Mouse (Mus musculus): ENCODE results near the gene Ccdc8.

Ccdc8 gene

GRCm38 (mm10) chr7:17009326-17010009, 17.0 kb downstream of the Ccdc8 start:
- in situ Hi-C loops (cut with MboI), result loop anchor here (10.0 kb wide), 1 partner anchor 55 kb away; the partner anchor contains the start of gene Hif3a

- in situ Hi-C loops (cut with MboI), result no loop called here
Measured at GRCm38 (mm10) chr7:17010010-17010347, 17.5 kb downstream of the Ccdc8 start.

DNA sequence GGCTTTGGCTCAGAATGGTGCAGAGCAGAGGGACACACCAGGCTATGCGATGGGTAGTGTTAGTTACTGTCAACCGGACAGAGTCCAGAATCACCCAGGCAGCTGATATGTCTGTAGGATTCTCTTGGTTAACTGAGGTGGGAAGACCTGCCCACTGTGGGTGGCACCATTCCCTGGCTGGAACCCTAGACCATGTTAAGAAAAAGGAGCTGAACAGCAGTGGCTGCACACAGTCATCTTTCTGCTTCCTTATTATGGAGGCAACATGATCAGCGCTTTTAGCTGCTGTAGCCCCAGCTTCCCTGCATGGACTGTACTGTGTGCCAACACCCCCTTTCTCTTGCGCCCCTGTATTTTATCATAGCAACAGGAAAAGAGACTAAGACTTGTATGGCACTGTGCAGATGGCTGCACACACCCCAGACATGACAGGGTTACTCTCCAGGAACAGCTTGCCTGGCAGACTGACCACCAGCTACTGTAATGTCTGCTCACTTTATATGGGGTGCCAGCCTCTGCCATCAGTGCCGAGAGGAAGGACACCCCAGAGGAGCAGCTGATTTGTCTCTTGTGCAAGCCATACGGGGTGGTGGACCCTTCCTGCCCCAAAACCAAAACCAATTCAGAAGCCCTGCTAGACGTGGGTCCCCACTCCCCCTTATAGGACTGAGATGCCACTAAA, 19.5 kb downstream of the Ccdc8 start:
- in situ Hi-C loops (cut with MboI), result no loop called here

DNA sequence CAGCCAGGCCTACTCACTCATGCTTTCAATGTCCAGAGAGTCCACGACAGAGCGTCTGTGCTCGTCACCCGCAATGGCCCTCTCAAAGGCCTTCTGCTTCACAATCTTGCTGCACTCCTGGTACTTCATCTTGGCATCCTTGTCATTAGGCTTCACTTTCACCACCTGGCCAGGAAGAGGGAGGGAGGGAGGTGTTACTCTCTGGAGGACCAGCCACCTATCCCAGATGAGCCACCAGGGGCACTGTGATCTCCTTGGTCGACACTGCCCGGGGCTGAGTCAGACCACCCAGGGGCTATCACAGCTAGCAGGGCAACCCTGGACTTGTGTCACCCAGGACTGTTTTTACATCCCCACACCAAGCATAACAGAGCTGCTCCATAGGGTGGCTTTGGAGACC, 22.9 kb downstream of the Ccdc8 start:
- in situ Hi-C loops (cut with MboI), result no loop called here

DNA sequence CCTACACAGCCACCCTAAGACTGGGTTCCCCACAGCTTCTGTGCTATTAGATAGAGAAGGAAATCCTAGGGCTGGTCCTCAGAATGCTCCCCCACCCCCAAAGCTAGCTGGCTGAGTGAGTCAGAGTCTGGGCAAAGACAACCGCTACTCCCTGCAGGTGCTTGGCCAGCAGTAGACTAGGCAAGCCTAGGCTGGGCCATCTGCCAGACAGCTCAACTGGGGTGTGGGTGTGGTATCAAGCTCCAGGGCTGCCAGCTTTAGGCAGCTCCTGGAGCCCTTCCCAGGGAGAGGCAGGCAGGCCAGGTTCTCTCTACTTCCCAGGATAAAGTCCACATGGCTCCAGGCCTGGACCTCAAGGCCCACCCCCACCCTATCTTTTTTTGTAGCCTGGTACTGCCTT, 24.5 kb downstream of the Ccdc8 start:
- in situ Hi-C loops (cut with MboI), result no loop called here

- in situ Hi-C loops (cut with MboI), result no loop called here
Measured at GRCm38 (mm10) chr7:17017921-17018320, 25.4 kb downstream of the Ccdc8 start.

DNA sequence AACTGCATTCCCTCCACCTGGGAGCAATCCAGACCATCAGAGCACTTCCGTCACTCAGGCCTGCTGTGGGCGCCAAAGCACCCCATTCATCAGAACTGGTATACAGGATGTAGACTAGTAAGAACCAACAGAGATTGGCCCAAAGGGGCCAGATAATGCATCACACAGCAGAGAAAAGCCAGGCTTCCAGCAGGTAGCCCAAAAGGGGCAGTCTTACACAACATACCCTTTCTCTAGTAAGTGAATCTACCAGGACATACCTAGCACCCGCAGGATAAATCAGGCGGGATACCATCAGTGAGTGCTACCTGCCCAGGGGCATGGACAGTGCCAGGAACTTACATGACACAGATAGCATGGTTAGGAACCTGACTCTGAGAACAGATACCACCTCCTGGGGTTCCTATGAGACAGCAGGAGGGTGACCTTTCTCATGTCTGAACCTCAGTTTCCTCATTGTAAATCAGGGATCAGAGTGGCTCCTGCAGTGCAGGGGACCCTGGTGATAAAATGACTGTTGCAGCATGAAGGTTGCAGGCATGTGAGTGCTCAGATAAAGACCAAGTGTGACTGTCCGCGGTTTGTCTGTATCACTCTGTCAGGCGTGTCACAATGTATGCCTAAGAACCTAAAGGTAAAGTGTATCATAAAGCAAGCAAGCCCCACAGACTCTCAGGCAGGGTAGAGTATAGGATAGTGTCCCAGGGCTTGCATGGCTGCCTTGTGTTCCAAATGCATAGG, 27.1 kb downstream of the Ccdc8 start:
- in situ Hi-C loops (cut with MboI), result no loop called here

- in situ Hi-C loops (cut with MboI), result no loop called here
Measured at GRCm38 (mm10) chr7:17022176-17022575, 29.7 kb downstream of the Ccdc8 start.

- in situ Hi-C loops (cut with MboI), result no loop called here
Measured at GRCm38 (mm10) chr7:17023701-17024100, 31.2 kb downstream of the Ccdc8 start.

- in situ Hi-C loops (cut with MboI), result no loop called here
Measured at GRCm38 (mm10) chr7:17024141-17024540, 31.6 kb downstream of the Ccdc8 start.

DNA sequence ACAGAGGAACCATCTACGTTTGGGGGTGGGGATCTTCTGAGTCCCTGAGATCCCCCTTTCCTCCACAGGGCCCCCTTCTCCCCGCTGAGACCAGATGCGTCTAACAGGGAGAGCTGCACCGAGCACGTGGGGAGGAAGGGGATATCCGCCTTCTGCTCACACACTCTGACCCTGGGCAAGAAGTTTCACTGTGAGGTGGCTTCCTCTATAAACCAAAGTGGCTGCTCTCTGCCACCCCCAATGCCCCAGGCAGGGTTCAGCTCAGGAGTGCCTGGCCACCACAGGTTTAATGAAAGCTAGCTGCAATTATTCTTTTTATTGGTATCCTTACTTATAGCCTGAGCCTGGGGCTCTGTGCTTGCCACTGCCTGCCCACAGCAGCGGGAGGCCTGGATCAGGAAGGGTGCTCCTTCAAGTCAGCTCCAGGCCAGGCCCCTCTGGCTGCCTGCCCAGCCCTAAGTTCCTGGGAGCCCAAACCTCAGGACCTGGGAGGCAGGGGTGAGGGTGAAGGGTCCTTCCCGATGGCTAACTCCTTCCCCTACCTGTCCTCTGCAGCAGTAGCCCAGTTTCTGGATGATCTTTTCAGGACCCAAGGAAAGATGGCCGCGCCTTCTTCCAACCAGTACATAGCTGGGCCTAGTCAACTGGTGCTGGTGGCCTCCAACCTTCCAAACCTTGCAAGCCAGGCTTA, 32.5 kb downstream of the Ccdc8 start:
- in situ Hi-C loops (cut with MboI), result no loop called here

- in situ Hi-C loops (cut with MboI), result no loop called here
Measured at GRCm38 (mm10) chr7:17025505-17025894, 33.0 kb downstream of the Ccdc8 start.

GRCm38 (mm10) chr7:17025896-17026622, 33.6 kb downstream of the Ccdc8 start:
- in situ Hi-C loops (cut with MboI), result no loop called here

DNA sequence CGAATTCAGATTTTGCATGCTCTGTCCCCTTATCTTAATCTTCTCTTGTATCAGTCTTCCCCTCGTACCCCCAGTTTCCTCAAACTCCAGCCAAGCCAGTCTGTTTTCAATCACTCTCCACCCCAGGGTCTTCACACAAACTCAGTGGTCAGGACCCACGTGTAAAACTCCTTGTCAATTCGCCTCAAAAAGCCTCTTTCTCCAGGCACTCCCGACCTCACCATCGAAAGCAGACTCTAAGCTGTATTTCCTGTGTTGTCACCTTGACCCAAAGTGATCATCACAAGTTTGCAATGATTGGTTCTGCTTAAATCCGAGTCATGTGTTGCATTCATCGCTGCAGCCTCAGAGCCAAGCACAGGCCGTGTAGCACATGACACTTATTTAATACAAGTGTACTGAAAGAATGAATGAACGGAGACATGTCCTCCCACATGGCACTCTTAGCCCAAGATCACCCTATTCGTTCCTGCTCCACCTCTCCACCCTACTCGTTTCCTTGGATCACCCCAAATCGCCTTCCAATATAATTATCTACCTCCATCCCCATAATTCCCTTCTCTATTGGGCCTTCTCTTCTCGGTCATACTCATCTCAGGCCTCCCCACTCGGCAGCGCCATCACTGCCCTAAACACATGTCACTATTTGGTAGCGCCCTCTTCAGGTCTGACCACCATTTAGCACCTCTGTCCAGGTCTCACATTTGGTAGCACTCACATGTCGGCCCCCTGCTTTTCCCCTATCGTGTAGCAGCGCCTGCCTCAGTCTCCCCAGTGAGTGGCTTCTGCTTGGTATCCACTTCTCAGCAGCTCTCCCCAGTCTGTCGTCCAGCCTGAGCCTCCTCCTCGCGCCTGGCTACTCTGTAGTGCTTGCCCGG, 34.4 kb downstream of the Ccdc8 start:
- in situ Hi-C loops (cut with MboI), result no loop called here

DNA sequence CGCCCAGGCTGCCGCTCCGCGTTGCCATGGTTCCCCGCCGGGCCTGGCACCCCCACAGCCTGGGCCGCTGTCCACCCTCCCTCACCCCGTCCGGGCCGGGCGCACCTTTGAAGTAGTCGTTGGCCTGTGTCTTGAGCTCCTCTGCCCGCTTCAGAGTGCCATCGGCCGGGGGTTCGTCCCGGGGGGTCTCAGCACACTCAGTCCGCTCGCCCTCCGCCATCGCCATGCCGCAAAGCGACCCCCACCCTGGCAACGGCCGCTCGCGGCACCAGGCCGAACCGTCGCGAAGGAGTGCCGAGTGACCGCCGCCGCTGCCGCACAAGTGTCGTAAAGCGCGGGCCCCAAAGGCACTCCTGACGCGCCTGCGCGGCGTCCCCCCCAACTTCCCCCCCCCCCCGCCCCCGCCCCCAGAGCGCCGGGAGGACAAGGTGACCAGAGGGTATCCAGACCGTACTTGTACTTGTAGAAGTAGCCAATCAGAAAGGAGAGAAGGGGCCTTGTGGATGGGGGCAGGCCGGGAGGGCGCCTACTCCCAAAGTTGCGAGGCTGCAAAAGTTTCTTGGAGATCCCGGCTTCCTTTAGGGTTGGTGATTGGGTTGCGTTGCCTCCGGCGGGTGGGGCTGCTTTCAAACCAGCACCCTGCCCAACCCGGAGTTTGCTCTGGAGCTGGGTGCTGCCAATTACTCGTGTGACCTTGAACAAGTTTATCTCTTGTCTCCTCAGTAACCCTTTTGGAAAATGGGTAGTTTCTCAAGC, 35.3 kb downstream of the Ccdc8 start, which contains the start of gene Ppp5c:
Gene Ppp5c (minus strand): TSS at position 337 of the 756 bp plus-strand sequence.
- in situ Hi-C loops (cut with MboI), result no loop called here

DNA sequence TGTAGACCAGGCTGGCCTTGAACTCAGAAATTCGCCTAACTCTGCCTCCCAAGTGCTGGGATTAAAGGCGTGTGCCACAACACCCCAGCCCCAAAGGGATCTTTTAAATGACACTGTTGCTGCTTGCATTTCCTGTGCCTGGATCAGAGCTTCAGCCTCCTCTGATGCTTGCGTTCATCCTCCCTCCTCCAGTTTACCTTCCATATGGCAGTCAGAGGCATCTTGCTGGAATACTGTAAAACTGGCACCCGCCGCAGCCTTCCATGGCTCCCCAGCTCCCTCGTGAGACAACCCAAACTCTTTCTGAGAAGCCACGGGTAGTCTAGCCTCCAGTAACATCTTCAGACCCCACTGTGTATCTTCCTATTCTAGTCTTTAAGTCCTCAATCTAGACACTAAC, 36.4 kb downstream of the Ccdc8 start:
- in situ Hi-C loops (cut with MboI), result no loop called here

DNA sequence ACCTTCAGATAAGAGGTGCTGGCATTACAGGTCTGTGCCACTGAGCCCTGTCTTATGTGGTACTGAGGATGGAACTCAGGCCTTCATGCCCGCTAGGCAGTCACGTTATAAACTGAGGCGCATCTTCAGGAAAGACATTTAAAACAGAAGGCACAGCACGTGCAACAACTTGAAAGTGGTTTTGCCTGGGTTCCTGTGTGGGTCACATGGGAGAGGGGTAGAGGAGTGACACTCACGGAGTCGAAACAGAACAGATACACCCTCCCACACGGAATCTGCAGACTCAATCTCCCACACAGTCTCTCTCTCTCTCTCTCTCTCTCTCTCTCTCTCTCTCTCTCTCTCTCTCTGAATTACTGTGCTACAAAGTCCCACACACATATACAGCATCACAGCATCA, 37.7 kb downstream of the Ccdc8 start:
- in situ Hi-C loops (cut with MboI), result no loop called here

GRCm38 (mm10) chr7:17038018-17038695, 45.6 kb downstream of the Ccdc8 start:
- in situ Hi-C loops (cut with MboI), result no loop called here

DNA sequence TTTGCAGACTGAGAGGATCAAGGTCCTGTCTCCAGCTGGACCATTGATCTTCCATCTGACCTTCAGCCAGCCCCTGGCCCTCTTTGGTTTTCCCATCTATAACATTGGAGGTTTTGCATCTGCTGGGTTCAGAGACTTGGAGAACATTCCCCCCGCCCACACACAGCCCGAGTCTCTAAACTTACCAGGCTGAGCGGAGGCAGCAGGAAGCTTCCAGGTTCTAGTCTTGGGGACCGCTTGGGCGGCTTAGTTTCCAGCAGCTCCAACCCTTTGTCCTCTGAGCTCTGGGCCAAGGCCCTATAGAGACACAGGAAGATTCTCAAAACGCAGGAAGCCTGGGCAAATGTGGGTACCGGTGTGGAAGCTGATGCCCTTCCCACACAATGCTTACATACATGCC, 46.9 kb downstream of the Ccdc8 start:
- in situ Hi-C loops (cut with MboI), result no loop called here

Data from mature B cell (primary cell).